Mouse (Mus musculus): ENCODE results near the gene Msl1. TPM values are rescaled to one million over a fixed set of nuclear protein-coding genes. Genes with fewer than 3 reads are reported as not detected.

Gene Msl1
- polyA plus RNA-seq, 1 experiment from 2014 or later = 37.0 TPM

- peaks cover 25% of the 10 kb centered on the region for H3K4me1 ChIP-seq
- peak overlapping the region; percentile 99 for H3K9ac ChIP-seq
- peak overlapping the region; percentile 99 for H3K27ac ChIP-seq
- H3K9me3 ChIP-seq = no peaks in the 10 kb centered on the region
- H3K4me3 ChIP-seq = peak overlapping the region; percentile 99
- under 1% methylated on average over 28 of the region's 30 CpGs for WGBS
- peak; percentile 45 for ATAC-seq (ENCODE audit: low FRiP score, low read depth)
- no peaks in the 10 kb centered on the region for H3K27me3 ChIP-seq (replicated peaks)
- H3K4me2 ChIP-seq (replicated peaks) = peak overlapping the region; percentile 99
- peaks cover 11% of the 10 kb centered on the region for H3K36me3 ChIP-seq
Observed at GRCm38 (mm10) chr11:98794469-98795014, 774 bp upstream of the Msl1 start.

GRCm38 (mm10) chr11:98795714-98796514 is 598 bp downstream of the Msl1 start:
- Histone ChIP-seq H3K36me3 (peaks cover 25% of the 10 kb centered on the region), H3K4me3 (peak overlapping the region; percentile 99), H3K4me2 (replicated peaks) (peak overlapping the region; percentile 99), H3K27ac (peak overlapping the region; percentile 99), H3K4me1 (peaks cover 25% of the 10 kb centered on the region), H3K9me3 (no peaks in the 10 kb centered on the region), H3K9ac (peak overlapping the region; percentile 99), H3K27me3 (replicated peaks) (no peaks in the 10 kb centered on the region)
- WGBS = under 1% methylated on average over 66 of the region's 74 CpGs
- peak; percentile 65 for ATAC-seq (ENCODE audit: low FRiP score, low read depth)

GRCm38 (mm10) chr11:98796515-98797216 is 1.4 kb downstream of the Msl1 start:
- Histone ChIP-seq H3K4me1 (peaks cover 25% of the 10 kb centered on the region), H3K9me3 (no peaks in the 10 kb centered on the region), H3K27ac (peak overlapping the region; percentile 99), H3K4me2 (replicated peaks) (peak overlapping the region; percentile 99), H3K9ac (peak overlapping the region; percentile 99), H3K4me3 (peak overlapping the region; percentile 99), H3K27me3 (replicated peaks) (no peaks in the 10 kb centered on the region), H3K36me3 (peaks cover 32% of the 10 kb centered on the region)
- 5% methylated on average over 23 of the region's 23 CpGs for WGBS
- peak; percentile 57 for ATAC-seq (ENCODE audit: low FRiP score, low read depth)

GRCm38 (mm10) chr11:98797306-98797705 is 2.0 kb downstream of the Msl1 start:
- 16% methylated on average over 5 of the region's 5 CpGs for WGBS
- H3K27me3 ChIP-seq (replicated peaks) = no peaks in the 10 kb centered on the region
- H3K4me2 ChIP-seq (replicated peaks) = peak overlapping the region; percentile 99
- peaks cover 37% of the 10 kb centered on the region for H3K36me3 ChIP-seq
- peak overlapping the region; percentile 99 for H3K4me3 ChIP-seq
- no peaks in the 10 kb centered on the region for H3K9me3 ChIP-seq
- H3K27ac ChIP-seq = no peak overlapping the region
- ATAC-seq (ENCODE audit: low FRiP score, low read depth) = no peak
- H3K4me1 ChIP-seq = peaks cover 25% of the 10 kb centered on the region
- peak overlapping the region; percentile 99 for H3K9ac ChIP-seq

GRCm38 (mm10) chr11:98797909-98798308 is 2.6 kb downstream of the Msl1 start:
- peak overlapping the region; percentile 99 for H3K4me3 ChIP-seq
- H3K9me3 ChIP-seq = no peaks in the 10 kb centered on the region
- 56% methylated on average over 4 of the region's 4 CpGs for WGBS
- H3K27me3 ChIP-seq (replicated peaks) = no peaks in the 10 kb centered on the region
- H3K4me1 ChIP-seq = peaks cover 25% of the 10 kb centered on the region
- H3K9ac ChIP-seq = peak overlapping the region; percentile 99
- peak overlapping the region; percentile 99 for H3K4me2 ChIP-seq (replicated peaks)
- H3K27ac ChIP-seq = no peak overlapping the region
- ATAC-seq (ENCODE audit: low FRiP score, low read depth) = no peak
- H3K36me3 ChIP-seq = peaks cover 43% of the 10 kb centered on the region

GRCm38 (mm10) chr11:98804605-98805004 is 9.3 kb downstream of the Msl1 start, which contains the start of gene Casc3:
Gene Casc3, plus strand, starts transcription at chr11:98804905.
- no peak within 1 kb of the TSS for H3K9ac ChIP-seq
- 92% methylated on average over 5 of the region's 5 CpGs for WGBS
- no peak for ATAC-seq (ENCODE audit: low FRiP score, low read depth)
- H3K27me3 ChIP-seq (replicated peaks) = no peaks in the 10 kb centered on the region
- H3K36me3 ChIP-seq = peaks cover 79% of the 10 kb centered on the region
- no peaks in the 10 kb centered on the region for H3K4me1 ChIP-seq
- no peak within 1 kb of the TSS for H3K27ac ChIP-seq
- H3K4me2 ChIP-seq (replicated peaks) = no peak within 1 kb of the TSS
- no peaks in the 10 kb centered on the region for H3K9me3 ChIP-seq
- no peak within 1 kb of the TSS for H3K4me3 ChIP-seq

- Histone ChIP-seq H3K27ac (no peak overlapping the region), H3K9me3 (no peaks in the 10 kb centered on the region), H3K4me1 (peaks cover 16% of the 10 kb centered on the region), H3K9ac (no peak overlapping the region), H3K4me3 (no peak overlapping the region), H3K4me2 (replicated peaks) (peak overlapping the region; percentile 79), H3K36me3 (peaks cover 64% of the 10 kb centered on the region), H3K27me3 (replicated peaks) (no peaks in the 10 kb centered on the region)
- no peak for ATAC-seq (ENCODE audit: low FRiP score, low read depth)
- 86% methylated on average over 2 of the region's 2 CpGs for WGBS
Observed at GRCm38 (mm10) chr11:98808417-98808816, 13.1 kb downstream of the Msl1 start.

- peak overlapping the region; percentile 94 for H3K27ac ChIP-seq
- ATAC-seq (ENCODE audit: low FRiP score, low read depth) = peak; percentile 97
- H3K36me3 ChIP-seq = peaks cover 62% of the 10 kb centered on the region
- H3K4me2 ChIP-seq (replicated peaks) = peak overlapping the region; percentile 79
- H3K27me3 ChIP-seq (replicated peaks) = no peaks in the 10 kb centered on the region
- peaks cover 16% of the 10 kb centered on the region for H3K4me1 ChIP-seq
- no peaks in the 10 kb centered on the region for H3K9me3 ChIP-seq
- WGBS = under 1% methylated on average over 83 of the region's 84 CpGs
- peak overlapping the region; percentile 94 for H3K4me3 ChIP-seq
- H3K9ac ChIP-seq = peak overlapping the region; percentile 97
Observed at GRCm38 (mm10) chr11:98809457-98810290, 14.4 kb downstream of the Msl1 start.

DNA sequence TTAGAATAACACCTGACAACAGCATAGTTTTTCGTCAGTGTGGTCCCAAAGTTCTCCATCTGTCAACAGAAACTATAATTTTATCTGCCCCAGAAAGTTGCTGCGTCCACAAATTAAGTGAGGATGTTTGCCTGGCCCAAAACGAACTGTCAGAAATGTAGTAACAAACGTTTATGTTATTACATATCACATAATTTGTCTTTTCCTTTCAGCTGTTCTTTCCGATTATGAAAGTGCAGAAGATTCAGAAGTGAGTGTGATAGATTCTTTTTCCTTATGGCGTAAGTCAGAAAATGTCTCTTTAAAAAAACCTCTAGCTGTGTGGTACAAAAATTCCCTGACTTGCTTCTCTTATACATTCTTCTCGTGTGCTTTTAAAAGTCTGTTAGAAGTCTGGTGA is 15.4 kb downstream of the Msl1 start:
- H3K27me3 ChIP-seq (replicated peaks) = no peaks in the 10 kb centered on the region
- H3K4me3 ChIP-seq = peak overlapping the region; percentile 94
- 0 out of 2 replicates have a peak overlapping the region, but pooled peaks have one; percentile 94 for H3K27ac ChIP-seq
- H3K36me3 ChIP-seq = peaks cover 60% of the 10 kb centered on the region
- 77% methylated on average over 7 of the region's 7 CpGs for WGBS
- peak overlapping the region; percentile 79 for H3K4me2 ChIP-seq (replicated peaks)
- H3K9ac ChIP-seq = peak overlapping the region; percentile 97; the same call in 1 of the 2 replicates
- peaks cover 16% of the 10 kb centered on the region for H3K4me1 ChIP-seq
- ATAC-seq (ENCODE audit: low FRiP score, low read depth) = no peak
- no peaks in the 10 kb centered on the region for H3K9me3 ChIP-seq

- H3K4me1 ChIP-seq = 0 out of 2 replicates have a peak, but pooled peaks cover 1% of the 10 kb centered on the region
- WGBS = 97% methylated on average over 1 of the region's 1 CpGs
- ATAC-seq (ENCODE audit: low FRiP score, low read depth) = no peak
- H3K4me3 ChIP-seq = no peak overlapping the region
- H3K36me3 ChIP-seq = peaks cover 89% of the 10 kb centered on the region
- no peak overlapping the region for H3K9ac ChIP-seq
- H3K27me3 ChIP-seq (replicated peaks) = no peaks in the 10 kb centered on the region
- no peak overlapping the region for H3K27ac ChIP-seq
- no peaks in the 10 kb centered on the region for H3K9me3 ChIP-seq
- H3K4me2 ChIP-seq (replicated peaks) = no peak overlapping the region
Observed at GRCm38 (mm10) chr11:98816706-98817239, 21.5 kb downstream of the Msl1 start.

DNA sequence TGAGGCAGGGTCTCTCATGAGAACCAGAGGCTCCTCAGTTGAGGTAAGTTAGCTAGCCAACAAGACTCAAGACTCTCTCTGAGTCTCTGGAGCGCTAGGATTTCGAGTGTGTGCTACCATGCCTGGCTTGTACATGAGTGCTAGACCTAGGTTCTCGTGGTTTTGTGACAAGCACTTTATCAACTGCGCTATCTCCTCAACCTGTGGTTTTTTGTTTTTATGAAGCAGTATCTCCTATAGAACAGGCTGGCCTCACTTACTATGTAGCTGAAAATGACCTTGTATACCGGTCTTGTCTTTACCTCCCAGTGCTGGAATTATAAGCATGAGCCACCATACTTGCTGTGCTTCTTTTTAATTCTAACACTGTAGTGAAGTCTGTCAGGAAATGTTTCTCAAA is 25.7 kb downstream of the Msl1 start:
- no peak for ATAC-seq (ENCODE audit: low FRiP score, low read depth)
- Histone ChIP-seq H3K36me3 (peaks cover 93% of the 10 kb centered on the region), H3K4me3 (no peak overlapping the region), H3K27ac (no peak overlapping the region), H3K4me1 (no peaks in the 10 kb centered on the region), H3K9me3 (no peaks in the 10 kb centered on the region), H3K9ac (no peak overlapping the region), H3K27me3 (replicated peaks) (no peaks in the 10 kb centered on the region), H3K4me2 (replicated peaks) (no peak overlapping the region)
- WGBS = 96% methylated on average over 5 of the region's 5 CpGs
